In the genomic region with DNA sequence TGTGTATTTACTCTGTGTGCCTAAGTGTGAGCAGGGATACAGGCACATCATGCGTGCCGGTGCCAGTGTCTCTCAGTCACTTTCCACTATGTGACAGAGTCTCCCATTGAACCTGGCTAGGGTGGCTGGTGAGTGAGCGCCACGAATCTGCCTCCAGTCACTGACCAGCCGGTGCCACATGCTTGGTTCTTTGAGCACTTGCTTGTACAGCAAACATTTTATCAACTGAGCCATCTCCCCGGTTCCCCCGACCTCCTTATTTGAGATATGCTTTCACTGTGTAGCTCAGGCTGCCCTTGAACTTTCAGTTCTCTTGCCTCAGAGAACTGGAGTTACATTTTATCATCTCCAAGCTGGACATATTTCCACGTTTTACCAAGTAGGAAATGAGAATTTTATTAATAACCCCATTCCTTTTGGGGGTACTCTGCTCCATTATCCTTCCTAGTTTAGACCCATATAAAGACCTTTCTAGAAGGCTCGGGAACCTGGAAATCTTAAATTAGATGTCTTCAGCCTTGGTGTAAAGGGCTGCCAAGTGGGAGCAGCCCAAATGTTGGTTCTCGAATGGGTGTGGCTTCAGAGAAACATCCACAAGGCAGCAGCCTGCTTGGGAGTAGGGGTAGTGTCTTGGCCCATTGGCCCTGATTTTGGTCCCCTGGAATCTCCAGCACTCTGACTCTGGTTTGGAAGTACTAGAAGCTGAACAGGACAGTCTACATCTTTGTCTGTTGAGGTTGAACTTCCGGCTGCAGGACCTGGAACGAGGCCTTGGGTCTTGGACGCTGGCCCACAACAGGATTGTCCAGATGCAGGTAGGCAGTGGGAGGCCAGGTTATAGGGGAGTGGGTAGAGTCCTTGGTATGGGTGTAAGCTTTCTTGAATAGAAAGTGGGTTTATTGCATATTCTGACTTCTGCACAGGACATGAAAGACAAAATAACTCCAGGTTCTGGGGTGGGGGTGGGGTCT, we compare ENCODE assay signal across 10 mouse cellular contexts. TPM values are rescaled to one million over a fixed set of nuclear protein-coding genes. Genes with fewer than 3 reads are reported as not detected.
DNase-seq lines count a peak whose midpoint lies in the region; ATAC-seq and TF ChIP-seq lines count a peak whose summit lies in the region.
"Had no signal": no experiment of that assay in that cellular context is flagged by ENCODE, and none has a peak within 500 bp of the region (broad histone marks: within the 10 kb centered on the region; RNA-seq: fewer than 3 reads in every experiment).

No protein-coding gene starts in this region.

- WGBS in forebrain, embryonic 10.5 days, result 82% methylated on average over 13 of the region's 13 CpGs
- 77% methylated on average over 13 of the region's 13 CpGs for WGBS in forebrain, embryonic 13.5 days
- 70% methylated on average over 13 of the region's 13 CpGs for WGBS in liver, embryonic 11.5 days
- WGBS in intestine, embryonic 14.5 days, result 67% methylated on average over 13 of the region's 13 CpGs
- WGBS in liver, postnatal 0 days (ENCODE audit: insufficient replicate concordance), result 54% methylated on average over 13 of the region's 13 CpGs

- no peaks in the 10 kb centered on the region for H3K9me3 ChIP-seq in forebrain, embryonic 10.5 days
- no peaks in the 10 kb centered on the region for H3K9me3 ChIP-seq in forebrain, embryonic 13.5 days (replicated peaks)
- no peaks in the 10 kb centered on the region for H3K9me3 ChIP-seq in liver, embryonic 11.5 days (ENCODE audit: control insufficient read depth, low read length)
- no peaks in the 10 kb centered on the region for H3K9me3 ChIP-seq in intestine, embryonic 14.5 days (ENCODE audit: control insufficient read depth, low read length)
- H3K9me3 ChIP-seq in liver, postnatal 0 days (ENCODE audit: low read length), result no peaks in the 10 kb centered on the region

- H3K4me3 ChIP-seq in forebrain, embryonic 10.5 days, result peak overlapping the region; percentile 59
- no peak overlapping the region for H3K4me3 ChIP-seq in forebrain, embryonic 13.5 days
- H3K4me3 ChIP-seq in liver, embryonic 11.5 days (ENCODE audit: low read depth, low read length), result peak overlapping the region; percentile 34; the same call in 1 of the 2 replicates
- peak overlapping the region; percentile 36 for H3K4me3 ChIP-seq in intestine, embryonic 14.5 days (ENCODE audit: low read depth, low read length)
- H3K4me3 ChIP-seq in liver, postnatal 0 days (ENCODE audit: low read depth, low read length), result no peak overlapping the region

- peaks cover 57% of the 10 kb centered on the region for H3K36me3 ChIP-seq in forebrain, embryonic 10.5 days (replicated peaks)
- H3K36me3 ChIP-seq in forebrain, embryonic 13.5 days (ENCODE audit: poor library complexity, severe bottlenecking), result peaks cover 11% of the 10 kb centered on the region; the same call in 1 of the 2 replicates
- peaks cover 2% of the 10 kb centered on the region; the same call in 1 of the 2 replicates for H3K36me3 ChIP-seq in liver, embryonic 11.5 days (ENCODE audit: control insufficient read depth, insufficient read depth, low read length)
- H3K36me3 ChIP-seq in intestine, embryonic 14.5 days (ENCODE audit: control insufficient read depth, insufficient read depth, low read length), result peaks cover 17% of the 10 kb centered on the region; the same call in 1 of the 2 replicates
- H3K36me3 ChIP-seq in liver, postnatal 0 days (replicated peaks; ENCODE audit: insufficient read depth, low read length), result no peaks in the 10 kb centered on the region

- no peak for TF ChIP-seq CTCF in liver, postnatal 0 days (IDR thresholded peaks at IDR 0.05; ENCODE audit: low read depth)

- no peak overlapping the region for H3K4me2 ChIP-seq in forebrain, embryonic 13.5 days
- H3K4me2 ChIP-seq in liver, embryonic 11.5 days, result peak overlapping the region; percentile 60
- peak overlapping the region; percentile 49 for H3K4me2 ChIP-seq in intestine, embryonic 14.5 days (ENCODE audit: low read length)
- peak overlapping the region; percentile 62; the same call in 1 of the 2 replicates for H3K4me2 ChIP-seq in liver, postnatal 0 days (ENCODE audit: low read depth, low read length)

- peaks cover 27% of the 10 kb centered on the region for H3K4me1 ChIP-seq in forebrain, embryonic 10.5 days
- peaks cover 10% of the 10 kb centered on the region for H3K4me1 ChIP-seq in forebrain, embryonic 13.5 days
- peaks cover 16% of the 10 kb centered on the region for H3K4me1 ChIP-seq in liver, embryonic 11.5 days (replicated peaks; ENCODE audit: control insufficient read depth, insufficient read depth, low read length)
- H3K4me1 ChIP-seq in intestine, embryonic 14.5 days (replicated peaks; ENCODE audit: control insufficient read depth, insufficient read depth, low read length), result peaks cover 14% of the 10 kb centered on the region
- H3K4me1 ChIP-seq in liver, postnatal 0 days (ENCODE audit: insufficient read depth), result peaks cover 6% of the 10 kb centered on the region

- ATAC-seq in forebrain, embryonic 13.5 days, result no peak
- no peak for ATAC-seq in liver, embryonic 11.5 days (replicated peaks; ENCODE audit: low FRiP score)
- no peak for ATAC-seq in intestine, embryonic 14.5 days (replicated peaks; ENCODE audit: low FRiP score, low TSS enrichment, low read depth)
- ATAC-seq in liver, postnatal 0 days, result no peak

- peak overlapping the region; percentile 81; the same call in 1 of the 2 replicates for H3K27ac ChIP-seq in forebrain, embryonic 10.5 days
- no peak overlapping the region for H3K27ac ChIP-seq in forebrain, embryonic 13.5 days
- H3K27ac ChIP-seq in liver, embryonic 11.5 days (ENCODE audit: low read depth, low read length), result no peak overlapping the region
- H3K27ac ChIP-seq in intestine, embryonic 14.5 days (ENCODE audit: low read depth), result no peak overlapping the region
- no peak overlapping the region for H3K27ac ChIP-seq in liver, postnatal 0 days (ENCODE audit: low read depth)

- DNase-seq in forebrain, embryonic 10.5 days (ENCODE audit: extremely low spot score, low spot score), result no peak
- no peak for DNase-seq in liver, embryonic 11.5 days (ENCODE audit: low spot score)
- no peak for DNase-seq in liver
- no peak for DNase-seq in intestine, embryonic 14.5 days (ENCODE audit: low spot score)
- no peak for DNase-seq in liver, postnatal 0 days
- no peak for DNase-seq in thymus, postnatal 4 days
- no peak for DNase-seq in embryo, embryonic 10.5 days (ENCODE audit: low spot score)
- DNase-seq: gastrocnemius, postnatal 25 days; layer of hippocampus, postnatal 36 days had no signal

- H3K9ac ChIP-seq in forebrain, embryonic 13.5 days, result no peak overlapping the region
- no peak overlapping the region for H3K9ac ChIP-seq in liver, embryonic 11.5 days (ENCODE audit: low read depth, low read length)
- H3K9ac ChIP-seq in intestine, embryonic 14.5 days (ENCODE audit: low read length), result no peak overlapping the region; the same call in 1 of the 2 replicates
- no peak overlapping the region for H3K9ac ChIP-seq in liver, postnatal 0 days (replicated peaks)

- TF ChIP-seq EP300 in liver, postnatal 0 days (IDR thresholded peaks at IDR 0.05; ENCODE audit: low read depth), result no peak

- no peaks in the 10 kb centered on the region for H3K27me3 ChIP-seq in forebrain, embryonic 10.5 days (ENCODE audit: poor library complexity, severe bottlenecking)
- no peaks in the 10 kb centered on the region for H3K27me3 ChIP-seq in forebrain, embryonic 13.5 days
- no peaks in the 10 kb centered on the region for H3K27me3 ChIP-seq in liver, embryonic 11.5 days (replicated peaks; ENCODE audit: control insufficient read depth, insufficient read depth, low read length)
- no peaks in the 10 kb centered on the region for H3K27me3 ChIP-seq in intestine, embryonic 14.5 days (replicated peaks; ENCODE audit: control insufficient read depth, insufficient read depth, low read length)
- H3K27me3 ChIP-seq in liver, postnatal 0 days (ENCODE audit: insufficient read depth, low read length), result no peaks in the 10 kb centered on the region

RNA-seq across cellular contexts. Expression of gene Syne4, which starts 1.2 kb away (rescaled TPM):
- polyA plus RNA-seq in forebrain, embryonic 10.5 days (2016; fragmentation: Nextera tagmentation; extraction: Ambion mirVana), result 29.8 and 32.8 TPM in 2 replicates
- polyA plus RNA-seq in forebrain, embryonic 13.5 days (2015; fragmentation: Nextera tagmentation; extraction: Ambion mirVana), result 9.2 and 12.7 TPM in 2 replicates
- 25.6 and 28.9 TPM in 2 replicates for polyA plus RNA-seq in liver, embryonic 11.5 days (2014; fragmentation: Nextera tagmentation; extraction: Ambion mirVana)
- polyA plus RNA-seq in intestine, embryonic 14.5 days (2014; fragmentation: Nextera tagmentation; extraction: Ambion mirVana), result 52.2 and 60.5 TPM in 2 replicates
- 11.4 and 12.8 TPM in 2 replicates for polyA plus RNA-seq in liver, postnatal 0 days (2015; fragmentation: Nextera tagmentation; extraction: Ambion mirVana)

RNA-seq across cellular contexts. Expression of gene E130208F15Rik, which starts 5.7 kb away (rescaled TPM):
- 3.0 and 3.2 TPM in 2 replicates for polyA plus RNA-seq in forebrain, embryonic 10.5 days (2016; fragmentation: Nextera tagmentation; extraction: Ambion mirVana)
- not detected in 2 replicates for polyA plus RNA-seq in forebrain, embryonic 13.5 days (2015; fragmentation: Nextera tagmentation; extraction: Ambion mirVana)
- not detected in 2 replicates for polyA plus RNA-seq in liver, embryonic 11.5 days (2014; fragmentation: Nextera tagmentation; extraction: Ambion mirVana)
- not detected in 2 replicates for polyA plus RNA-seq in intestine, embryonic 14.5 days (2014; fragmentation: Nextera tagmentation; extraction: Ambion mirVana)
- not detected in 2 replicates for polyA plus RNA-seq in liver, postnatal 0 days (2015; fragmentation: Nextera tagmentation; extraction: Ambion mirVana)

RNA-seq across cellular contexts. Expression of gene Alkbh6, which starts 7.3 kb away (rescaled TPM):
- polyA plus RNA-seq in forebrain, embryonic 10.5 days (2016; fragmentation: Nextera tagmentation; extraction: Ambion mirVana), result 82.3 and 90.2 TPM in 2 replicates
- 101 and 102 TPM in 2 replicates for polyA plus RNA-seq in forebrain, embryonic 13.5 days (2015; fragmentation: Nextera tagmentation; extraction: Ambion mirVana)
- 38.7 and 43.4 TPM in 2 replicates for polyA plus RNA-seq in liver, embryonic 11.5 days (2014; fragmentation: Nextera tagmentation; extraction: Ambion mirVana)
- polyA plus RNA-seq in intestine, embryonic 14.5 days (2014; fragmentation: Nextera tagmentation; extraction: Ambion mirVana), result 70.7 and 79.3 TPM in 2 replicates
- 23.1 and 23.9 TPM in 2 replicates for polyA plus RNA-seq in liver, postnatal 0 days (2015; fragmentation: Nextera tagmentation; extraction: Ambion mirVana)

RNA-seq across cellular contexts. Expression of gene Sdhaf1, which starts 7.9 kb away (rescaled TPM):
- 17.3 and 19.5 TPM in 2 replicates for polyA plus RNA-seq in forebrain, embryonic 10.5 days (2016; fragmentation: Nextera tagmentation; extraction: Ambion mirVana)
- polyA plus RNA-seq in forebrain, embryonic 13.5 days (2015; fragmentation: Nextera tagmentation; extraction: Ambion mirVana), result 24.2 and 24.7 TPM in 2 replicates
- 13.5 and 14.6 TPM in 2 replicates for polyA plus RNA-seq in liver, embryonic 11.5 days (2014; fragmentation: Nextera tagmentation; extraction: Ambion mirVana)
- polyA plus RNA-seq in intestine, embryonic 14.5 days (2014; fragmentation: Nextera tagmentation; extraction: Ambion mirVana), result 16.3 and 17.2 TPM in 2 replicates
- 14.0 TPM in 2 replicates for polyA plus RNA-seq in liver, postnatal 0 days (2015; fragmentation: Nextera tagmentation; extraction: Ambion mirVana)

RNA-seq across cellular contexts. Expression of gene Clip3, which starts 24.3 kb away (rescaled TPM):
- polyA plus RNA-seq in forebrain, embryonic 10.5 days (2016; fragmentation: Nextera tagmentation; extraction: Ambion mirVana), result 52.8 and 53.1 TPM in 2 replicates
- polyA plus RNA-seq in forebrain, embryonic 13.5 days (2015; fragmentation: Nextera tagmentation; extraction: Ambion mirVana), result 88.8 and 91.4 TPM in 2 replicates
- 16.3 and 17.6 TPM in 2 replicates for polyA plus RNA-seq in liver, embryonic 11.5 days (2014; fragmentation: Nextera tagmentation; extraction: Ambion mirVana)
- 41.4 and 46.1 TPM in 2 replicates for polyA plus RNA-seq in intestine, embryonic 14.5 days (2014; fragmentation: Nextera tagmentation; extraction: Ambion mirVana)
- 0.34 and 0.59 TPM in 2 replicates for polyA plus RNA-seq in liver, postnatal 0 days (2015; fragmentation: Nextera tagmentation; extraction: Ambion mirVana)

Comparison
In these comparisons a context has a peak if more than half of its experiments do, and no peak if none do; other contexts are left out.
1. H3K4me3 ChIP-seq: peak in forebrain, embryonic 10.5 days (single experiment), liver, embryonic 11.5 days (single experiment) and intestine, embryonic 14.5 days (single experiment); none in forebrain, embryonic 13.5 days (single experiment) and liver, postnatal 0 days (single experiment).